Mouse (Mus musculus): ENCODE results near the gene Faah. TPM values are rescaled to one million over a fixed set of nuclear protein-coding genes. Genes with fewer than 3 reads are reported as not detected.

The Faah gene
- total and polyA plus RNA-seq, 3 experiments = 10.8 to 22.2 TPM; not detected in 1

DNA sequence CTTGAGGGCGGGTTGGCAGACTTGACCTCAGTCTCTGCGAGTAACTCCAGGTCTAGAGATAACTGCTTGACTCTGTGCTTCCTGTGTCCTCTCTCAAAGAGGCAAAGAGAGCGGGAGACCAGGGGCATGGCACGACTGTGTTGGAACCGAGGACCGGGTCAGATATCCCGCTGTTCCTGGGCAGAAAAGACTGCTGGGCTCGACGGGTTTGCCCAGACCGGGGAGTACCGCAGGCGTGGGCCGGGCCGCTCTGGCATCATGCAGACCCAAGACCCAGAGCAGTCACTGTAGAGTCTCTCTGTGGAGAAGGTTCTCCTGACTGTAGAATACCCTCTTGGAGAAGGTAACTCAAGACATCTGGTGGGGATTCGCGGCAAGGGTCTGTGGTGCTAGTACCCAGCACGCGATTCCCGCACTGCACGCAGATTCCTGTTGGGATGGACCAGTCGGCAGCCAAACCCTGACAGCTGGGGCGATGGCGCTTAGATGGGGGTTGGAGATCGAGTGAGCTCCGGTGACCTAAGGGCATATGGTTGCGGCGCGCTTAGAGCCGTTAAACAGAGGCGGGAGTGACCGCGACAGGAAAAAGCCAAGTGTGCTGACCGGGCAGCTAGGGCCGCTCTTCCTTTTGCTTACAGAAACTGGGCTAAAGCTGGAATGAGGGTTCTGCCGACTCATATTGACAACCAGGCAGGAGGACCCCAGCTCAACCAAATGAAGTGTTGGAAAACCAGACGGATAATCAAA, 81.7 kb downstream of the Faah start:
- Histone ChIP-seq H3K27me3 (ENCODE audit: control insufficient read depth in 1 of 2, insufficient read depth in 2 of 2, low read length in 2 of 2) (peaks cover 0 to 2% of the 10 kb centered on the region in 2 experiments; a peak in 1 of 4 replicates), H3K9me3 (replicated peaks; ENCODE audit: insufficient read depth, low read length) (no peaks in the 10 kb centered on the region), H3K4me3 (ENCODE audit: control insufficient read depth in 1 of 2, insufficient read depth in 1 of 2, low read depth in 2 of 2, low read length in 2 of 2) (no peak overlapping the region), H3K36me3 (ENCODE audit: control insufficient read depth in 1 of 2, insufficient read depth in 2 of 2, low read length in 2 of 2) (no peaks in the 10 kb centered on the region), H3K79me2 (ENCODE audit: control insufficient read depth, insufficient read depth, low read length, poor library complexity) (no peaks in the 10 kb centered on the region), H3K27ac (ENCODE audit: control insufficient read depth, low read depth, low read length) (no peak overlapping the region), H3K4me1 (ENCODE audit: control insufficient read depth in 1 of 2, insufficient read depth in 2 of 2, low read length in 2 of 2) (no peaks in the 10 kb centered on the region), H3K9ac (ENCODE audit: control insufficient read depth, low read depth, low read length, poor library complexity, severe bottlenecking) (no peak overlapping the region)
- TF ChIP-seq GABPA (IDR thresholded peaks at IDR 0.05; ENCODE audit: low read depth, low read length) (no peak), USF1 (IDR thresholded peaks at IDR 0.05; ENCODE audit: low read depth, low read length) (no peak), ZNF384 (IDR thresholded peaks at IDR 0.05; ENCODE audit: low read depth, low read length) (no peak), ZMIZ1 (IDR thresholded peaks at IDR 0.05; ENCODE audit: low read depth, low read length) (no peak), HCFC1 (IDR thresholded peaks at IDR 0.05; ENCODE audit: low read depth, low read length) (no peak), POLR2AphosphoS2 (IDR thresholded peaks at IDR 0.05; ENCODE audit: low read length) (no peak), MEF2A (IDR thresholded peaks at IDR 0.05; ENCODE audit: extremely low read depth, insufficient replicate concordance, low read depth, low read length, poor library complexity, severe bottlenecking) (no peak), MAZ (IDR thresholded peaks at IDR 0.05; ENCODE audit: low read depth, low read length) (no peak), SIN3A (IDR thresholded peaks at IDR 0.05; ENCODE audit: low read length) (no peak)
- no peak for DNase-seq (ENCODE audit: low read depth, low spot score)

GRCm38 (mm10) chr4:115931556-115932088, 86.1 kb downstream of the Faah start:
- H3K4me1 ChIP-seq (ENCODE audit: control insufficient read depth in 1 of 2, insufficient read depth in 2 of 2, low read length in 2 of 2) = no peaks in the 10 kb centered on the region
- no peak overlapping the region for H3K4me3 ChIP-seq (ENCODE audit: control insufficient read depth in 1 of 2, insufficient read depth in 1 of 2, low read depth in 2 of 2, low read length in 2 of 2)
- no peaks in the 10 kb centered on the region for H3K9me3 ChIP-seq (replicated peaks; ENCODE audit: insufficient read depth, low read length)
- no peak for DNase-seq (ENCODE audit: low read depth, low spot score)
- H3K27me3 ChIP-seq (ENCODE audit: control insufficient read depth in 1 of 2, insufficient read depth in 2 of 2, low read length in 2 of 2) = peaks cover 0 to 5% of the 10 kb centered on the region in 2 experiments; a peak in 3 of 4 replicates
- H3K79me2 ChIP-seq (ENCODE audit: control insufficient read depth, insufficient read depth, low read length, poor library complexity) = no peaks in the 10 kb centered on the region
- no peaks in the 10 kb centered on the region for H3K36me3 ChIP-seq (ENCODE audit: control insufficient read depth in 1 of 2, insufficient read depth in 2 of 2, low read length in 2 of 2)
- TF ChIP-seq CHD2 (IDR thresholded peaks at IDR 0.05; ENCODE audit: low read length) = no peak
- no peak for TF ChIP-seq HCFC1 (IDR thresholded peaks at IDR 0.05; ENCODE audit: low read depth, low read length)
- no peak for TF ChIP-seq SMC3 (IDR thresholded peaks at IDR 0.05; ENCODE audit: low read depth, low read length)
- no peak for TF ChIP-seq USF1 (IDR thresholded peaks at IDR 0.05; ENCODE audit: low read depth, low read length)
- TF ChIP-seq MXI1 (IDR thresholded peaks at IDR 0.05; ENCODE audit: low read depth, low read length) = no peak
- TF ChIP-seq CTCF (IDR thresholded peaks at IDR 0.05 in 2 of 3, conservative IDR thresholded peaks at IDR 0.05 in 1 of 3; ENCODE audit: control insufficient read depth in 1 of 3, insufficient read depth in 1 of 3, low read depth in 2 of 3, low read length in 3 of 3, poor library complexity in 1 of 3, severe bottlenecking in 1 of 3) = no peak
- no peak for TF ChIP-seq MAFK (IDR thresholded peaks at IDR 0.05; ENCODE audit: borderline replicate concordance, low read depth, low read length)
- no peak for TF ChIP-seq ETS1 (IDR thresholded peaks at IDR 0.05; ENCODE audit: low read depth, low read length)
- no peak for TF ChIP-seq MYB (IDR thresholded peaks at IDR 0.05; ENCODE audit: low read depth, low read length)
- TF ChIP-seq TAL1 (IDR thresholded peaks at IDR 0.05; ENCODE audit: low read length) = no peak
- no peak for TF ChIP-seq TCF12 (IDR thresholded peaks at IDR 0.05; ENCODE audit: low read depth, low read length)
- no peak for TF ChIP-seq MAZ (IDR thresholded peaks at IDR 0.05; ENCODE audit: low read depth, low read length)
- no peak for TF ChIP-seq RCOR1 (IDR thresholded peaks at IDR 0.05; ENCODE audit: low read depth, low read length)
- no peak overlapping the region for H3K27ac ChIP-seq (ENCODE audit: control insufficient read depth, low read depth, low read length)
- no peak overlapping the region for H3K9ac ChIP-seq (ENCODE audit: control insufficient read depth, low read depth, low read length, poor library complexity, severe bottlenecking)
